Mouse (Mus musculus) forebrain, embryonic 14.5 days (tissue): ENCODE results near the gene Prkcq. TPM values are rescaled to one million over a fixed set of nuclear protein-coding genes. Genes with fewer than 3 reads are reported as not detected.

Source experiments
- ATAC-seq: fragments of 200-750 bp; cut with Nextera tagmentation; 2 replicates; pipeline ENCODE4 v1.8.0; 2017; ENCODE audit warnings: mild to moderate bottlenecking, moderate library complexity
- DNase-seq: peaks from one replicate; pipeline ENCODE4 v3.0.0-alpha.2; 2015; ENCODE audit warnings: low spot score
- H3K27ac ChIP-seq: fragments of 300-500 bp; sonication (generic); 2 replicates; pipeline ENCODE4 v1.5.1; 2014; ENCODE audit warnings: low read depth, mild to moderate bottlenecking, control low read depth, low read length, moderate library complexity
- H3K27me3 ChIP-seq: fragments of 300-500 bp; sonication (generic); replicated peaks from 2 replicates; pipeline ENCODE4 v1.6.1; 2014; ENCODE audit warnings: low read length, control low read depth, mixed read lengths; ENCODE audit not compliant: control insufficient read depth, insufficient read depth
- H3K36me3 ChIP-seq: fragments of 300-500 bp; sonication (generic); 2 replicates; pipeline ENCODE4 v1.6.1; 2014; ENCODE audit warnings: low read length, control low read depth; ENCODE audit not compliant: control insufficient read depth, insufficient read depth
- H3K4me1 ChIP-seq: fragments of 300-500 bp; sonication (generic); 2 replicates; pipeline ENCODE4 v1.6.1; 2014; ENCODE audit warnings: antibody characterized with exemption, low read length, control low read depth; ENCODE audit not compliant: control insufficient read depth, insufficient read depth
- H3K4me2 ChIP-seq: fragments of 300-500 bp; sonication (generic); 2 replicates; pipeline ENCODE4 v1.6.1; 2014; ENCODE audit warnings: mild to moderate bottlenecking, control low read depth, low read length
- H3K4me3 ChIP-seq: fragments of 300-500 bp; sonication (generic); 2 replicates; pipeline ENCODE4 v1.5.1; 2014; ENCODE audit warnings: low read depth, low read length, control low read depth
- H3K9ac ChIP-seq: fragments of 300-500 bp; sonication (generic); 2 replicates; pipeline ENCODE4 v1.6.1; 2014; ENCODE audit warnings: mild to moderate bottlenecking, low read length, control low read depth, moderate library complexity
- H3K9me3 ChIP-seq: fragments of 300-500 bp; sonication (generic); replicated peaks from 2 replicates; pipeline ENCODE4 v1.6.1; 2016; ENCODE audit warnings: low read length, control low read depth, mixed read lengths; ENCODE audit not compliant: control insufficient read depth
- WGBS: fragments of 180-500 bp; shearing (Covaris S2); extraction: QIAGEN DNeasy Blood & Tissue Kit; methylation state at CpG from one replicate; pipeline ENCODE4 v1.1.7; 2014; 5-methylcytosine and 5-hydroxymethylcytosine counted together
- polyA plus RNA-seq: library from polyadenylated mRNA; unstranded; fragments of >200 nt; fragmentation: Nextera tagmentation; extraction: Ambion mirVana; gene quantifications from 2 replicates; pipeline ENCODE4 v1.2.1, GENCODE M21; 2014

Gene Prkcq
- polyA plus RNA-seq, 1 experiment from 2014 or later = 3.0 TPM

GRCm38 (mm10) chr2:11174101-11174500 lies 2.2 kb downstream of the Prkcq start:
- Histone ChIP-seq H3K36me3 (no peaks in the 10 kb centered on the region), H3K27me3 (peaks cover 35% of the 10 kb centered on the region; the same call in 1 of the 2 replicates), H3K27ac (no peak overlapping the region), H3K4me3 (no peak overlapping the region), H3K4me1 (peaks cover 2% of the 10 kb centered on the region; the same call in 1 of the 2 replicates), H3K9ac (no peak overlapping the region), H3K9me3 (no peaks in the 10 kb centered on the region), H3K4me2 (no peak overlapping the region)
- 81% methylated on average over 4 of the region's 4 CpGs for WGBS
- no peak for DNase-seq
- no peak for ATAC-seq

- H3K4me2 ChIP-seq = no peak overlapping the region
- no peak for DNase-seq
- H3K9ac ChIP-seq = no peak overlapping the region
- H3K9me3 ChIP-seq = no peaks in the 10 kb centered on the region
- H3K27ac ChIP-seq = no peak overlapping the region
- 95% methylated on average over 12 of the region's 12 CpGs for WGBS
- H3K4me1 ChIP-seq = 0 out of 2 replicates have a peak, but pooled peaks cover 2% of the 10 kb centered on the region
- ATAC-seq = no peak
- H3K27me3 ChIP-seq = peaks cover 14% of the 10 kb centered on the region; the same call in 1 of the 2 replicates
- no peak overlapping the region for H3K4me3 ChIP-seq
- H3K36me3 ChIP-seq = no peaks in the 10 kb centered on the region
These were observed 6.0 kb downstream of the Prkcq start for GRCm38 (mm10) chr2:11177880-11178279.

GRCm38 (mm10) chr2:11181510-11181909 lies 9.6 kb downstream of the Prkcq start:
- H3K27ac ChIP-seq = no peak overlapping the region
- H3K36me3 ChIP-seq = no peaks in the 10 kb centered on the region
- no peak overlapping the region for H3K9ac ChIP-seq
- no peaks in the 10 kb centered on the region for H3K9me3 ChIP-seq
- WGBS = 77% methylated on average over 4 of the region's 4 CpGs
- no peak for DNase-seq
- no peaks in the 10 kb centered on the region for H3K27me3 ChIP-seq
- H3K4me3 ChIP-seq = no peak overlapping the region
- no peak overlapping the region for H3K4me2 ChIP-seq
- no peaks in the 10 kb centered on the region for H3K4me1 ChIP-seq
- no peak for ATAC-seq

GRCm38 (mm10) chr2:11182096-11182495 lies 10.2 kb downstream of the Prkcq start:
- no peak for ATAC-seq
- no peak overlapping the region for H3K4me2 ChIP-seq
- WGBS = 91% methylated on average over 7 of the region's 7 CpGs
- no peak for DNase-seq
- no peak overlapping the region for H3K27ac ChIP-seq
- no peak overlapping the region for H3K9ac ChIP-seq
- H3K27me3 ChIP-seq = no peaks in the 10 kb centered on the region
- no peaks in the 10 kb centered on the region for H3K4me1 ChIP-seq
- no peak overlapping the region for H3K4me3 ChIP-seq
- H3K36me3 ChIP-seq = no peaks in the 10 kb centered on the region
- H3K9me3 ChIP-seq = no peaks in the 10 kb centered on the region

GRCm38 (mm10) chr2:11183991-11184390 lies 12.1 kb downstream of the Prkcq start:
- Histone ChIP-seq H3K27me3 (no peaks in the 10 kb centered on the region), H3K4me2 (no peak overlapping the region), H3K9ac (no peak overlapping the region), H3K36me3 (no peaks in the 10 kb centered on the region), H3K9me3 (no peaks in the 10 kb centered on the region), H3K4me3 (no peak overlapping the region), H3K27ac (no peak overlapping the region), H3K4me1 (no peaks in the 10 kb centered on the region)
- ATAC-seq (no peak), DNase-seq (no peak)
- 90% methylated on average over 5 of the region's 5 CpGs for WGBS

GRCm38 (mm10) chr2:11186586-11186985 lies 14.7 kb downstream of the Prkcq start:
- no peak overlapping the region for H3K4me3 ChIP-seq
- no peaks in the 10 kb centered on the region for H3K36me3 ChIP-seq
- H3K9me3 ChIP-seq = no peaks in the 10 kb centered on the region
- H3K27ac ChIP-seq = no peak overlapping the region
- 96% methylated on average over 3 of the region's 3 CpGs for WGBS
- H3K9ac ChIP-seq = no peak overlapping the region
- H3K27me3 ChIP-seq = no peaks in the 10 kb centered on the region
- DNase-seq = no peak
- no peaks in the 10 kb centered on the region for H3K4me1 ChIP-seq
- H3K4me2 ChIP-seq = no peak overlapping the region
- ATAC-seq = no peak

- Histone ChIP-seq H3K27ac (no peak overlapping the region), H3K9me3 (no peaks in the 10 kb centered on the region), H3K4me1 (no peaks in the 10 kb centered on the region), H3K27me3 (no peaks in the 10 kb centered on the region), H3K4me3 (no peak overlapping the region), H3K36me3 (no peaks in the 10 kb centered on the region), H3K9ac (no peak overlapping the region), H3K4me2 (no peak overlapping the region)
- 86% methylated on average over 2 of the region's 2 CpGs for WGBS
- DNase-seq (no peak), ATAC-seq (no peak)
These were observed 15.3 kb downstream of the Prkcq start for GRCm38 (mm10) chr2:11187166-11187565.

GRCm38 (mm10) chr2:11188279-11188678 lies 16.4 kb downstream of the Prkcq start:
- H3K4me2 ChIP-seq = no peak overlapping the region

GRCm38 (mm10) chr2:11189150-11189767 lies 17.4 kb downstream of the Prkcq start:
- H3K9me3 ChIP-seq = no peaks in the 10 kb centered on the region
- no peaks in the 10 kb centered on the region for H3K4me1 ChIP-seq
- H3K27ac ChIP-seq = no peak overlapping the region
- H3K27me3 ChIP-seq = no peaks in the 10 kb centered on the region
- no peaks in the 10 kb centered on the region for H3K36me3 ChIP-seq
- H3K9ac ChIP-seq = no peak overlapping the region
- 83% methylated on average over 4 of the region's 4 CpGs for WGBS
- H3K4me3 ChIP-seq = no peak overlapping the region
- ATAC-seq = no peak
- DNase-seq = no peak
- no peak overlapping the region for H3K4me2 ChIP-seq

More at GRCm38 (mm10) chr2:11188279-11188678, 16.4 kb downstream of the Prkcq start:
- H3K9me3 ChIP-seq = no peaks in the 10 kb centered on the region
- 65% methylated on average over 1 of the region's 1 CpGs for WGBS
- H3K9ac ChIP-seq = no peak overlapping the region
- no peak overlapping the region for H3K27ac ChIP-seq
- H3K27me3 ChIP-seq = no peaks in the 10 kb centered on the region
- H3K4me3 ChIP-seq = no peak overlapping the region
- H3K4me1 ChIP-seq = no peaks in the 10 kb centered on the region
- DNase-seq (no peak), ATAC-seq (no peak)
- H3K36me3 ChIP-seq = no peaks in the 10 kb centered on the region
